Mouse (Mus musculus) cerebellum, adult 2 months (tissue): Measurements from ENCODE around the gene Olfr722. TPM values are rescaled to one million over a fixed set of nuclear protein-coding genes. Genes with fewer than 3 reads are reported as not detected.
"Not testable (repeated sequence)": the region's sequence is repeated elsewhere in the genome, so short reads cannot be mapped to it uniquely, and the experiment has no call there.

ENCODE experiments used
- DNase-seq, 2 experiments: peaks; one replicate each; pipeline ENCODE4 v3.0.0; 2021
- H3K27ac ChIP-seq: fragments of 200-500 bp; 2 replicates; pipeline ENCODE4 v1.5.1; 2012; ENCODE audit warnings: low read length, control low read depth, inconsistent platforms; ENCODE audit not compliant: insufficient read depth
- H3K27me3 ChIP-seq: fragments of 200-500 bp; 2 replicates; pipeline ENCODE4 v1.6.1; 2012; ENCODE audit warnings: inconsistent platforms, mild to moderate bottlenecking, low read length, moderate library complexity; ENCODE audit not compliant: control insufficient read depth, insufficient read depth
- H3K4me1 ChIP-seq: fragments of 200-500 bp; 2 replicates; pipeline ENCODE4 v1.6.1; 2011; ENCODE audit warnings: low read length; ENCODE audit not compliant: control insufficient read depth, insufficient read depth
- H3K4me3 ChIP-seq: fragments of 200-500 bp; replicated peaks from 2 replicates; pipeline ENCODE3; 2011; ENCODE audit warnings: mild to moderate bottlenecking, low read depth, low read length, control low read depth; ENCODE audit not compliant: insufficient read depth
- CTCF ChIP-seq: fragments of 200-500 bp; IDR thresholded peaks from 2 replicates; pipeline ENCODE4 v1.5.1; 2011; ENCODE audit warnings: low read depth, mild to moderate bottlenecking, control low read depth, low read length, moderate library complexity, borderline replicate concordance; ENCODE audit not compliant: insufficient read depth
- POLR2A ChIP-seq: fragments of 200-500 bp; IDR thresholded peaks from 2 replicates; pipeline ENCODE4 v1.6.1; 2011; ENCODE audit warnings: low read length, control low read depth, borderline replicate concordance; ENCODE audit not compliant: insufficient read depth
- polyA plus RNA-seq: library from polyadenylated mRNA; depleted of rRNA; stranded (reverse); fragments of >200 nt; gene quantifications from 2 replicates; pipeline ENCODE4 v1.2.3, GENCODE M21; 2012; rRNA removed

The Olfr722 gene
- polyA plus RNA-seq = not detected in 2 replicates

GRCm38 (mm10) chr14:49901899-49902298 is at the start of gene Olfr722:
TSS of gene Olfr722 (minus strand) at chr14:49901999.
- TF ChIP-seq CTCF = no peak
- Histone ChIP-seq H3K27ac (no peak within 1 kb of the TSS), H3K27me3 (no peaks in the 10 kb centered on the region), H3K4me3 (no peak within 1 kb of the TSS), H3K4me1 (no peaks in the 10 kb centered on the region)
- DNase-seq = no peak

- not testable (repeated sequence) for H3K27me3 ChIP-seq, H3K27ac ChIP-seq, DNase-seq, H3K4me3 ChIP-seq, H3K4me1 ChIP-seq
Observed at GRCm38 (mm10) chr14:49931687-49932086, 29.9 kb upstream of the Olfr722 start, which contains the start of gene Olfr723. TSS of gene Olfr723 (minus strand) at chr14:49931787.

- Histone ChIP-seq H3K4me3 (no peak overlapping the region), H3K4me1 (no peaks in the 10 kb centered on the region), H3K27me3 (no peaks in the 10 kb centered on the region), H3K27ac (no peak overlapping the region)
- peak; percentile 36 to 48 for DNase-seq
- TF ChIP-seq POLR2A = no peak
- peak; percentile 43; the same call in 1 of the 2 replicates for TF ChIP-seq CTCF
Observed at GRCm38 (mm10) chr14:49860387-49860786, 41.4 kb downstream of the Olfr722 start.

Other genes with a start within 250 kb of the Olfr722 start
- gene Armh4, start 118.6 kb downstream of the Olfr722 start, polyA plus RNA-seq = 55.0 and 56.9 TPM in 2 replicates
- gene Olfr723, start 29.8 kb upstream of the Olfr722 start, polyA plus RNA-seq = not detected in 2 replicates
- not detected in 2 replicates for gene Olfr724, start 61.3 kb upstream of the Olfr722 start, polyA plus RNA-seq
- not detected in 2 replicates for gene Olfr725, start 138.4 kb upstream of the Olfr722 start, polyA plus RNA-seq
- not detected in 2 replicates for gene Olfr726, start 189.0 kb upstream of the Olfr722 start, polyA plus RNA-seq
- not detected in 2 replicates for gene Olfr727, start 221.2 kb upstream of the Olfr722 start, polyA plus RNA-seq
- not detected in 2 replicates for gene Olfr728, start 240.7 kb upstream of the Olfr722 start, polyA plus RNA-seq